Mouse (Mus musculus) kidney, embryonic 15.5 days (tissue): ENCODE measurements around the gene Cacnb4. TPM values are rescaled to one million over a fixed set of nuclear protein-coding genes. Genes with fewer than 3 reads are reported as not detected.

Experiments used
- ATAC-seq: fragments of 200-750 bp; cut with Nextera tagmentation; replicated peaks from 2 replicates; pipeline ENCODE4 v1.8.0; 2017; ENCODE audit warnings: moderate TSS enrichment; ENCODE audit not compliant: low FRiP score
- H3K27ac ChIP-seq: fragments of 300-500 bp; sonication (generic); 2 replicates; pipeline ENCODE4 v1.5.1; 2015; ENCODE audit warnings: mild to moderate bottlenecking, inconsistent platforms
- H3K27me3 ChIP-seq: fragments of 300-500 bp; sonication (generic); 2 replicates; pipeline ENCODE4 v1.6.1; 2015; ENCODE audit warnings: inconsistent platforms
- H3K36me3 ChIP-seq: fragments of 300-500 bp; sonication (generic); 2 replicates; pipeline ENCODE4 v1.6.1; 2015; ENCODE audit warnings: inconsistent platforms
- H3K4me1 ChIP-seq: fragments of 300-500 bp; sonication (generic); 2 replicates; pipeline ENCODE4 v1.6.1; 2015; ENCODE audit warnings: inconsistent platforms
- H3K4me2 ChIP-seq: fragments of 300-500 bp; sonication (generic); 2 replicates; pipeline ENCODE4 v1.6.1; 2015; ENCODE audit warnings: moderate library complexity, mild to moderate bottlenecking, inconsistent platforms
- H3K4me3 ChIP-seq: fragments of 300-500 bp; sonication (generic); replicated peaks from 2 replicates; pipeline ENCODE4 v1.5.1; 2015; ENCODE audit warnings: mild to moderate bottlenecking, inconsistent platforms
- H3K9ac ChIP-seq: fragments of 300-500 bp; sonication (generic); 2 replicates; pipeline ENCODE4 v1.6.1; 2015; ENCODE audit warnings: mild to moderate bottlenecking, inconsistent platforms
- H3K9me3 ChIP-seq: fragments of 300-500 bp; sonication (generic); replicated peaks from 2 replicates; pipeline ENCODE4 v1.6.1; 2016; ENCODE audit warnings: inconsistent platforms
- WGBS: fragments of 180-500 bp; shearing (Covaris S2); methylation state at CpG from one replicate; pipeline ENCODE4 v1.1.7; 2015; ENCODE audit warnings: mixed read lengths; 5-methylcytosine and 5-hydroxymethylcytosine counted together
- polyA plus RNA-seq: library from polyadenylated mRNA; unstranded; fragments of >200 nt; fragmentation: Nextera tagmentation; extraction: Ambion mirVana; gene quantifications from 2 replicates; pipeline ENCODE4 v1.2.1, GENCODE M21; 2015

Gene Cacnb4
- polyA plus RNA-seq, 1 experiment from 2014 or later: 3.7 TPM

DNA sequence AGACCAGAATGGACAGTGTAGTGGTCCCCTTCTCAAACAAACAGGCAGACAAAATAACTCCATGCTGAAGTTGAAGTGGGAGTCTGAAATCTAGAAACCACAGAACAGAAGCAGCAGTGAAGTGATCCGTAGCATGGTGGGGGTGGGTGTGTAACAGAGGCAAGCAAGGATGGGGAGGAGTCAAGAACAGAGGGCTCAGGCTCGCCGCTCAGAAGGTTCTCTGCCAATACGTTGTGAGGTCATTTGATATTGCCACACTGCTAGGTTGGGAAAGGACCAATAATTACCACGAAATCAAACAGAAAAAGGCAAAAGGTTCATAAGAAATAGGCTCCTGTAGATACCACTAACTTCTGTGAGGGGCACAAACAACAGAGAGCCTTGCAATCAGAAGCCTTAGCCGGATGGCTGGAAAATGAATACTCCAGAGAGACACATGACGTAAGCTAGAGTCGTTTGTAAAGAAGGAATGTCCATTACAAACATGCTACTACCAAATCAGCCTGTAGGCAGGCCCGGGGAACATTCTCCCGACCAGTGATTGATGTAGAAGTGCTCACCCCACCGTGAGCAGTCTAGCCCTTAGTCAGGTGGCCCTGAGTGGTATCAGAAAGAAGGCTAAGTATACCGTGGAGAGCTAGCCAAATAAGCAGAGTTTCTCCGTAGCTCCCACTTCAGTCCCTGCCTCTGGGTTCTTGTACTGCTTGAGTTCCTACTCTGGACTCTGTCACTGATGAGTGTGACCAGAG lies 199.7 kb downstream of the Cacnb4 start:
- Histone ChIP-seq H3K9ac (no peak overlapping the region), H3K27ac (no peak overlapping the region), H3K4me3 (no peak overlapping the region), H3K4me1 (peaks cover 10% of the 10 kb centered on the region; the same call in 1 of the 2 replicates), H3K36me3 (no peaks in the 10 kb centered on the region), H3K9me3 (no peaks in the 10 kb centered on the region), H3K4me2 (no peak overlapping the region), H3K27me3 (no peaks in the 10 kb centered on the region)
- 47% methylated on average over 13 of the region's 13 CpGs for WGBS
- peak; percentile 76 for ATAC-seq

DNA sequence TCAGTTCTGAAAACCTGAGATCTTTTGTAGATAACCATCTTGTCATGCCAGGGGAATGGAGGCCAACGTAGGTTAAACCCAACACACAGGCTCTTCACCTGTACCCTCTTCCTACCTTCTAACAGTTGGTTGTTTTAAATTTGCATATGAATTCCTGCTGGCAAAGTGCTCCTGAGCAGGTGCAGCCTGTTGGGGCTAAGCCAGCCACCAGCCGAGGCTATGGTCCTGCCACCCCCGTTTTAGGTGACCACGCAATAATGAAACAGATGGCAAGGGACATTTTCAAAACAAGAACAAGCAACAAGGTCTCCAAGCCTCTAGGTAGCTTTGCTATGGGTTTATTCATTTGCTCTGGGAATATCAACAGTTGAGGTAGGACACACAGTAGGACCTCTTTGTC lies 200.8 kb downstream of the Cacnb4 start:
- no peaks in the 10 kb centered on the region for H3K9me3 ChIP-seq
- no peaks in the 10 kb centered on the region for H3K27me3 ChIP-seq
- H3K27ac ChIP-seq: no peak overlapping the region
- no peak for ATAC-seq
- no peak overlapping the region for H3K9ac ChIP-seq
- H3K4me2 ChIP-seq: no peak overlapping the region
- no peaks in the 10 kb centered on the region for H3K36me3 ChIP-seq
- 90% methylated on average over 4 of the region's 4 CpGs for WGBS
- H3K4me3 ChIP-seq: no peak overlapping the region
- H3K4me1 ChIP-seq: peaks cover 12% of the 10 kb centered on the region; the same call in 1 of the 2 replicates

DNA sequence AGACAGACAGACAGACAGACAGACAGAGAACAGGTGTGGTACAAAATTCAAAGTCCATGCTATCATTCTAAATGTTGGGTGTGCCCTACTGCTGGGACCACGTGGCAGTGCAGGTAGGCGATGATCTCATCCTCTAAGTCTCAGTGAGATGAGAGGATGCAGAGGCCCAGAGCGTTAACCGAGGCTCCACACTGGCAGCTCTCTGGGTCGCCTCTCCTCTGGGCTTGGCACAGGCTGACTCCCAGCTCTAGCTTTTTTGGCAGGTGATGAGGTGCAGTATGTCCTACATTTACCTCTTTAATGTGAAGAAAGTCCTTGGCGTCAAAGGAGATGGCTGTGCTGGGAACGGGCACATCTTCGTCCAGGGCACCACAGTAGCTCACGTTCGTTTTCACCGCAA lies 202.1 kb downstream of the Cacnb4 start:
- no peak overlapping the region for H3K9ac ChIP-seq
- no peaks in the 10 kb centered on the region for H3K36me3 ChIP-seq
- no peak overlapping the region for H3K27ac ChIP-seq
- H3K4me2 ChIP-seq: no peak overlapping the region
- WGBS: 91% methylated on average over 11 of the region's 11 CpGs
- H3K9me3 ChIP-seq: no peaks in the 10 kb centered on the region
- no peak for ATAC-seq
- H3K27me3 ChIP-seq: no peaks in the 10 kb centered on the region
- no peak overlapping the region for H3K4me3 ChIP-seq
- peaks cover 12% of the 10 kb centered on the region; the same call in 1 of the 2 replicates for H3K4me1 ChIP-seq

DNA sequence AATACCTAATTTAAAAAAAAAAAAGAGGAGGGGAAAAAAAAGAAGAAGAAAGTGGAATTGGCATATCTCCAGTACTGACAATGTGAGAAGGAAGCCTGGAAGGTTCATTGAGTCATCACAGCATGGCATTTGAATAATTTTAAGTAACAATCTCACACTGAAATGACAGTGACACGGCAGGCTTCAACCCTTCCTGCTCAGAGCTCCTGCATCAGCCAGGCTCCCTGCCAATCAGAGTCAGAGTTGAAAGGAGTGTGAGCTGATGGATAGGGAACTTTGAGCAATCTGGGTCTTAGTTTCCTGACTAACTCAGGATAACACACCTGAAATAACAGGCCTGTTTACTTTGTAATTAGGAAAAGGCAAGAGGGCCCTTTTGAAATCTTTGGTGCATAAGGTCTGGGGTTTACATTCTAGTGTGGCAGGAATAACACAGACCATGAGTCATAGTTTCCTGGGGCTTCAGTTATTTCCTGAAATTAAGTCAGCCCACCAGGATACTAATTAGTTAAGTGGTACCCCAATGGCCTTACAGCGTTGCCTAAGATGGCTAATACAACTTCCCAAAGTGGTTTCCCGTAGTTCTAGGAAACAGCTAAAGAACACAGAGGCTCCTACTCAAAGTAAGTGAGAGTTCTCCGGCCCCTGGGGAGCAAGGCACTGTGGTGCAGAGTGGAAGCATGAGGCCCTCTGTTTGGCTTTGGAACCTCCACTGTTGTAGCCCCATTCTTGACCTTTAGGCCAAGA lies 204.9 kb downstream of the Cacnb4 start:
- H3K4me3 ChIP-seq: no peak overlapping the region
- peaks cover 7% of the 10 kb centered on the region; the same call in 1 of the 2 replicates for H3K4me1 ChIP-seq
- no peaks in the 10 kb centered on the region for H3K36me3 ChIP-seq
- no peak overlapping the region for H3K4me2 ChIP-seq
- no peak overlapping the region for H3K9ac ChIP-seq
- no peaks in the 10 kb centered on the region for H3K27me3 ChIP-seq
- 25% methylated on average over 4 of the region's 4 CpGs for WGBS
- ATAC-seq: no peak
- no peaks in the 10 kb centered on the region for H3K9me3 ChIP-seq
- H3K27ac ChIP-seq: no peak overlapping the region

DNA sequence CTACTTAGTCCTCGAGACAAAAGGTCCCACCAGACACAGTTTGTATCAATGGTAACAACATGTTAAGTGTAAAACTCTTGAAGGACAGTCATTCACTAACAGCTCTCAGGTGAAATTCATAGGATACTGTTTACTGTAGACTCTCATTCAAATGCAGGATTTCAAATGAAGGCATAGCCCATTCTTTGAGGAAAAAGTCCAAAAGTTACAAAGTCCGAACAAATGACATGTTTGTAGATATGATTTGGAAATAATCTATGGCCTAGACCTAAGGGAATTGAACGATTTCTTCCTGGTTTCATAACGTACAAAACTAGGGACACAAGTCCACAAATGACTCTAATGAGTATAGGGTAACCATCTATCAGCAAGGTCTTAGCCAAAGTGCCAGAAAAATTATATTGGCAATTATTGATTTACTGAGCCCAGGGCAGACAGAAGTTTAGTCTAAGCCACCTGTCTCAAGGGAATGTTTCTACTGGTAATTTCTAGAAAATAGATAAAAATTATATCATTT lies 206.5 kb downstream of the Cacnb4 start:
- 87% methylated on average over 4 of the region's 4 CpGs for WGBS
- no peaks in the 10 kb centered on the region for H3K27me3 ChIP-seq
- no peak for ATAC-seq

DNA sequence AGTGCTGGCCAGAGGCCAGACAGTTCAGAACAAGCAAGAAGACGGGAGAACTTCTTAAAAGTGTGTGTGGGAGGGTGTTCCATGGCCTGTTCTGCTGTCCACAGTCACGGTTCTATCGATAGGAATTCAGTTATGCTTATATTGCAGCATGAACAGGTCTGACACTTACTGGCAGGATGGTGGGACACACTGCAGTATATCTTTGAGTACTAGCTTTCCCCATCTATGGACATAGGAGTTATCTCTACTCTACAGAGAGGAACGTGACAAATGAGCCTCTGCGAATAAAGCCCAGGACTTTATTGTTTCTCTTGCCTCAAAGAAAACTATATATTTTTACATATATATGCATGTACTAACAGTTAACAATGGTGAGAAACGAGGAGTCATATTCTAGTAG lies 209.0 kb downstream of the Cacnb4 start:
- Histone ChIP-seq H3K4me2 (no peak overlapping the region), H3K27me3 (no peaks in the 10 kb centered on the region), H3K36me3 (no peaks in the 10 kb centered on the region), H3K4me3 (no peak overlapping the region), H3K9ac (no peak overlapping the region), H3K4me1 (0 out of 2 replicates have a peak, but pooled peaks cover 5% of the 10 kb centered on the region), H3K9me3 (no peaks in the 10 kb centered on the region), H3K27ac (no peak overlapping the region)
- ATAC-seq: no peak
- WGBS: 66% methylated on average over 6 of the region's 6 CpGs

More for the DNA sequence above, 206.5 kb downstream of the Cacnb4 start:
- Histone ChIP-seq H3K9ac (no peak overlapping the region), H3K27ac (no peak overlapping the region), H3K4me3 (no peak overlapping the region), H3K4me1 (0 out of 2 replicates have a peak, but pooled peaks cover 5% of the 10 kb centered on the region), H3K4me2 (no peak overlapping the region), H3K36me3 (no peaks in the 10 kb centered on the region), H3K9me3 (no peaks in the 10 kb centered on the region)

DNA sequence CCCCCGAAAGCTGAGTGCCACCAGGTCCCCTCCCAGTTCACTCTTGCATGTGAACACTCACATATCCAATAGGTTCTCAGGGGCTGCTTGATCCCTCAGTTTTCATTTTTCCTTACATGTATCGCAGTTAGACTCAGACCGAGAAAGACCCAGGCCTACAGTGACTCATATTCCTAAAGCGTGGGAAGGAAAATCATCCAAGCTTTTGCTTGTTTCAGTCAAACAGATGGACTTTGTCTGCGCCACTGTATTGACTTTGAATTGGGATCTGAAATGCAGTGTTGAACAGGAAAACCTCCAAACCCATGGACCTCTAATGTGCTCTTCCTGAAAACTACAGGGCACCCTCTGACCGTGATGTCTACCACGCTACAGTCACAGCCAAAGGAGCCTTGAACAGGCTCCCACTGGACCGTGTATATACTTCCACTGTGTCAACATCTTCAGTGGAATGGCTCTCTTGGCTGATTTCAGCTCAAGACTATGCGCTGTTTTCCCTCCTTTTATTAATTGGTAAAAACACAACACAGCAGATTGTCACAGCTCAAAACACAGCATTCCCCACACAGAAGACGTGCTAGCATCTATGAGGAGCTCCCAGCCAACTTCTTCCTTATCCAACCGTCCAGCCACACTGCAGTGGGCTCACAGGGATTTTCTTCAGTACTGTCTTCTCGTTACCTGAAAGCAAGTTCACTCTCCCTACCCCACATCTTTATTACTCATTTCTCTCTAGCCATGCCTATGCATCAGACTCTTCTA lies 215.2 kb downstream of the Cacnb4 start:
- Histone ChIP-seq H3K4me3 (no peak overlapping the region), H3K4me2 (no peak overlapping the region), H3K4me1 (no peaks in the 10 kb centered on the region), H3K9me3 (no peaks in the 10 kb centered on the region), H3K27ac (no peak overlapping the region), H3K9ac (no peak overlapping the region), H3K27me3 (no peaks in the 10 kb centered on the region), H3K36me3 (no peaks in the 10 kb centered on the region)
- ATAC-seq: no peak
- WGBS: 93% methylated on average over 12 of the region's 12 CpGs

DNA sequence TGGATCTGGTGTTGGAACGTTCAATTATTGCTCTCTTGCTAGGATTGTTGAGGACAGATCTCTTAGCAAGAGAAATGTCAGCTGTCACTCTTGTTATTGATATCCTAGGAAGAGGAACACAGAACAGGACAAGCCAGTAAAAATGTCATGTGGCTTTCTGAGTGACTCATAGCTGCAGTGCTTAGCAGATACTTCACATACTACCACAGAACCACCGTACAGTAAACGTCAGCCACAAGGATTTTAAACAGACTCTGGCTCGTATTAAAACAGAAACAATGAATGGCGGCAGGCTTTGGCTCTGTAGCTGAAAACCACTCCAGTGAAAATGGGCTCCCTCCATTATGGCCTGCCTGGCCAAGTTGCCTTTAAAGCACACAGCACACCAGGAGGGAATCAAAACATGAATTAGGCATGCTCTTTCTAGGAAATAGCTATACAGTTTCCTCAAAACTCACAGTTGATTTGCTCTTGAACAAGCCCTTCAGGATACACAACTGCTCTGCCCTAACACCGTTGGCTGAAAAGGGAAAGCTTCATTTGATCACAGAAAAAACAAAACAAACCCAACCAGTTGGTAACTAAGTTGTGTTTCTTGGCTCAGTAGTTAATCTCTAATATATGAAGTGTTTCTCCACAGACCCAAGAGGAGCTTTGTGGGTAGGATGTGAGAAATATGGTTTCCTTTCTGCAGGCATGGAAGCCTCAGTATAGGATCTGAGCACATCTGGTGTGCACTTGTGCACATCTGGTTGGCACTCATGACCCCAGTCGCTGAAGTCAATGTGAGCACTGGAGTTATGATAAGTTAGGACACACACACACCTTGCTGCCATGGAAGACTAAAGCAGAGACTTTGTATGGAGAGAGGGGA lies 220.8 kb downstream of the Cacnb4 start:
- Histone ChIP-seq H3K27ac (no peak overlapping the region), H3K4me2 (no peak overlapping the region), H3K36me3 (no peaks in the 10 kb centered on the region), H3K9ac (no peak overlapping the region), H3K4me3 (no peak overlapping the region), H3K4me1 (no peaks in the 10 kb centered on the region), H3K27me3 (no peaks in the 10 kb centered on the region), H3K9me3 (no peaks in the 10 kb centered on the region)
- ATAC-seq: no peak
- WGBS: 80% methylated on average over 7 of the region's 7 CpGs

DNA sequence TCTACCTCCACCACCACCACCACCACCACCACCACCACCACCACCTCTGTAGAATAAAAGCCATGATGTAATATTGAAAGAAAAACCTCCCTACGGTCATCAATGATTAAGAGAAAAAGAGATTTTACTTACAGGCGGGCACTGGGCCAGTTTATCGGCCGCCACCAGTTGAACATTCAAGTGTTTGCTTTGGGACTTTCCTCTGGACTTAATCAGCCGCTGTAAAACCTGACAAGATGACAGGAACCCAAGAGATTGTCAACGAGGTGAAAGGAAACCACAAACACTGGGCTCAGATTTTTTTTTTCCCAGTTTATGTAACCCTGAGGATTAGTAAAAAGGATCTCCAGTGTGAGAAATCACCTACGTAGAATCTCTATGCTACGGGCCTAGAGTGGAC lies 226.8 kb downstream of the Cacnb4 start:
- no peak overlapping the region for H3K9ac ChIP-seq
- H3K4me2 ChIP-seq: no peak overlapping the region
- ATAC-seq: no peak
- no peaks in the 10 kb centered on the region for H3K27me3 ChIP-seq
- H3K27ac ChIP-seq: no peak overlapping the region
- H3K4me1 ChIP-seq: no peaks in the 10 kb centered on the region
- H3K36me3 ChIP-seq: no peaks in the 10 kb centered on the region; the same call in 1 of the 2 replicates
- H3K9me3 ChIP-seq: no peaks in the 10 kb centered on the region
- no peak overlapping the region for H3K4me3 ChIP-seq
- WGBS: 77% methylated on average over 8 of the region's 8 CpGs

DNA sequence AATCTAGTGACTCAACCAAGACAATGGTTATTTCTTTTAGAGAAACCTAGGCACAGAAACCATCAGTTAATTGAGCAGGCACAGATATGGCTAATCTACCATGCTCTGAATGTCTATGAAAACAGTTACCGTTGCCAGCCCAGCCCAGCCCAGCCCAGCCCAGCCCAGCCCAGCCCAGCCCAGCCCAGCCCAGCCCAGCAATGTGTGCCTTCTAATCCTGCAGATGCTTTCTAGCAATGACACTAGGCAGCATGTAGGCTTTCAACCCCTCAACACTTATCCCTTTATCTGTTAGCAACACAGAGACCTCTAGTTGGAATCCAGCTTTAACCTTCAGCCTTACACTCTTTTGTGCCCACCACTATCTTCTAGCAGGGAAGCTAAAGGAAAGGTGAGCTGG lies 227.7 kb downstream of the Cacnb4 start:
- H3K9me3 ChIP-seq: no peaks in the 10 kb centered on the region
- H3K4me1 ChIP-seq: no peaks in the 10 kb centered on the region
- H3K4me2 ChIP-seq: no peak overlapping the region
- no peaks in the 10 kb centered on the region for H3K27me3 ChIP-seq
- no peak overlapping the region for H3K27ac ChIP-seq
- H3K4me3 ChIP-seq: no peak overlapping the region
- ATAC-seq: no peak
- 71% methylated on average over 1 of the region's 1 CpGs for WGBS
- no peaks in the 10 kb centered on the region; the same call in 1 of the 2 replicates for H3K36me3 ChIP-seq
- H3K9ac ChIP-seq: no peak overlapping the region

DNA sequence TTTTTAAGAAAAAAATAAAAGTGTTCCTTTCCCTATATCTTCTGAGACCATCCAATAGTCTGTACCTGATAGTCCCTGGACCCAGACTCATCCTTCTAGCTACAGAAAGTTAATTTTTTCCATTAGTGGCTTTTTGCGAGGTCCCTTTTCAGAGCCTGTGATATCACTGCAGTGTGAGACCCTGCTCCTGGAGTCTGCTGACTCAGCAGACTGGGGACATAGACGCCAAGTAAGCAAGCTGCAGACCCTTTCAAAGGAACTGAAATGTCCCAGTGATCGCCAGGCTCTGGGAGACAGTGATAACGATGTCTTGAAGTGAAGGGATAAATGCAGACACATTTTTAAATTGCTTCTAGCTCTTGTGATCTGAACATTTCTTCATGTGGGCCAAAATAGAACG lies 230.0 kb downstream of the Cacnb4 start:
- no peaks in the 10 kb centered on the region for H3K9me3 ChIP-seq
- H3K36me3 ChIP-seq: no peaks in the 10 kb centered on the region; the same call in 1 of the 2 replicates
- no peak overlapping the region for H3K4me2 ChIP-seq
- no peak for ATAC-seq
- WGBS: 78% methylated on average over 5 of the region's 5 CpGs
- H3K4me1 ChIP-seq: peaks cover 4% of the 10 kb centered on the region; the same call in 1 of the 2 replicates
- no peak overlapping the region for H3K4me3 ChIP-seq
- no peaks in the 10 kb centered on the region for H3K27me3 ChIP-seq
- no peak overlapping the region for H3K27ac ChIP-seq
- H3K9ac ChIP-seq: no peak overlapping the region
